Mouse (Mus musculus): ENCODE measurements around the gene Ppip5k1. TPM values are rescaled to one million over a fixed set of nuclear protein-coding genes. Genes with fewer than 3 reads are reported as not detected.

Gene Ppip5k1
- polyA plus RNA-seq, 1 experiment from 2014 or later = 13.0 TPM

DNA sequence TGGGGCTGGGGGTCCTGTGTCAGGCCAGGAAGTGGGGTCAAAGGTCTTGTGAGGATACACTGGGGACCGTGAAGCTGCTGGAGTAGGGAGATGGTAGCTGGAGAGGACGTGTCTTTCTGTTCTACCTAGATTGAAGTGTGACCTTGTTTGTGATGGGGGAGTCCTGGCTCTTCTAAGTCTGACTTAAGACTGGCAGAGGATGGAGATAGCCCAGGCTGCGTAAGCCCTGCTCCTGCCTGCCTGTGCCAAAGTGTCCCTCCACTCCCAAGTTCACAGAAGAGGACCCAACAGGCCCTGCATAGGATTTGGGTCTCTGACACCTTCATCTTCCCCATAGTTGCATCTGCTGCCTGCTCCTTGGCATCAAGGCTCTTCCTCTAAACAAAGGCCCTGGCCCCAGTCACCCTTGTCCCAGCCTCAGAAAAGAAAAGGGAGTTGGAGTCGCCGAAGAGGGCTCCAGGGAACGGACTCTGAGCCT is 58.4 kb downstream of the Ppip5k1 start:
- H3K27me3 ChIP-seq (replicated peaks) = no peaks in the 10 kb centered on the region
- peaks cover 46% of the 10 kb centered on the region for H3K4me1 ChIP-seq

GRCm38 (mm10) chr2:121295608-121296571 is 59.3 kb downstream of the Ppip5k1 start:
- peaks cover 46% of the 10 kb centered on the region for H3K4me1 ChIP-seq
- no peaks in the 10 kb centered on the region for H3K9me3 ChIP-seq
- ATAC-seq (ENCODE audit: low FRiP score, low read depth) = peak; percentile 46
- H3K27me3 ChIP-seq (replicated peaks) = no peaks in the 10 kb centered on the region
- H3K4me2 ChIP-seq (replicated peaks) = peak overlapping the region; percentile 88
- peak overlapping the region; percentile 54 for H3K4me3 ChIP-seq
- H3K27ac ChIP-seq = peak overlapping the region; percentile 63
- peaks cover 23% of the 10 kb centered on the region for H3K36me3 ChIP-seq
- peak overlapping the region; percentile 63 for H3K9ac ChIP-seq
- WGBS = 3% methylated on average over 15 of the region's 15 CpGs

More for the DNA sequence above, 58.4 kb downstream of the Ppip5k1 start:
- no peaks in the 10 kb centered on the region for H3K9me3 ChIP-seq
- H3K27ac ChIP-seq = peak overlapping the region; percentile 63; the same call in 1 of the 2 replicates
- H3K4me3 ChIP-seq = peak overlapping the region; percentile 54
- ATAC-seq (ENCODE audit: low FRiP score, low read depth) = no peak
- WGBS = 5% methylated on average over 6 of the region's 6 CpGs
- H3K4me2 ChIP-seq (replicated peaks) = peak overlapping the region; percentile 88
- H3K36me3 ChIP-seq = peaks cover 32% of the 10 kb centered on the region
- peak overlapping the region; percentile 63 for H3K9ac ChIP-seq

DNA sequence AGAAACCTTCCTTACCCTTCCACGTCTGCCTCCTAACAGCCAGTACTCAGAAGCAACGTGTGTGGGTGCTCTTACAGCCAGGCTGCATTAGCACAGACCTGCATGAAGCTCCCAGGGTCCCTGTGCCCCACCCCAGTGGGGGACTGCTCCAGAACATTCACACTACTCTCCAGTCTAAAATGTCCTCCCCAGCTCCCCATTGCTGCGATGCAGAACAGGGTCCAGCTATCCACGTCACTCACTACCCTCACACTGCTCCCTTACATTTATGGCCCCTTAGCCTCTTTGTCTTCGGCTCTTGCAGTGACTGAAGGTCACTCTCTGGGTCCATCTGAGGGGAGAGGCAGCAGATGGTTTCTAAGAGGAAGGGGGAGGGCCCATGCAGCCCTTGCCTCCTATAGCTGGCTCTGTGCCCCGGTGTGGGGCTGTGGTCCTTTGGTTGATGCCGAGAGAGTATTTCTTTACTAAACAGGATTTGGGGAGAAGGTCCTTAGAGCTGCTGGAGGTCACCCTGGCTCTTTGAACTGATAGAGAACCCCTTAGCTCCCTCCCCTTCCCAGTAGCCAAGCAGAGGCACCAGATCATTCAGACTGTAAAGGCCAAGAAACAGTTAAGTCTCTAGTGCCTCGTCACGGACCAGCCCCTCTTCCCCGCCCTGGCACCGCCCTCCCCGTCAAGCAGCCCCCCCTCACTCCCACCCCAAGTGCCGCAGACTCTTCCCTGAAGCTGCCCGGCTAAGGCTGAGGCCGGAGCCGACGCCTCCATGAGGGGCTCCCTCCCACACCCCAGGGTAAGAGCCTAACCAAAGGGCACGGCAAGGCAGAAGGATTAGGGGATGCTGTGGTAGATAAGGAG is 60.2 kb downstream of the Ppip5k1 start:
- 1% methylated on average over 18 of the region's 18 CpGs for WGBS
- peaks cover 14% of the 10 kb centered on the region for H3K36me3 ChIP-seq
- peak overlapping the region; percentile 65 for H3K27ac ChIP-seq
- peak; percentile 74 for ATAC-seq (ENCODE audit: low FRiP score, low read depth)
- H3K9ac ChIP-seq = peak overlapping the region; percentile 63
- H3K4me3 ChIP-seq = peak overlapping the region; percentile 54
- no peaks in the 10 kb centered on the region; the same call in 1 of the 2 replicates for H3K27me3 ChIP-seq (replicated peaks)
- H3K9me3 ChIP-seq = no peaks in the 10 kb centered on the region
- H3K4me1 ChIP-seq = peaks cover 53% of the 10 kb centered on the region
- peak overlapping the region; percentile 88 for H3K4me2 ChIP-seq (replicated peaks)

DNA sequence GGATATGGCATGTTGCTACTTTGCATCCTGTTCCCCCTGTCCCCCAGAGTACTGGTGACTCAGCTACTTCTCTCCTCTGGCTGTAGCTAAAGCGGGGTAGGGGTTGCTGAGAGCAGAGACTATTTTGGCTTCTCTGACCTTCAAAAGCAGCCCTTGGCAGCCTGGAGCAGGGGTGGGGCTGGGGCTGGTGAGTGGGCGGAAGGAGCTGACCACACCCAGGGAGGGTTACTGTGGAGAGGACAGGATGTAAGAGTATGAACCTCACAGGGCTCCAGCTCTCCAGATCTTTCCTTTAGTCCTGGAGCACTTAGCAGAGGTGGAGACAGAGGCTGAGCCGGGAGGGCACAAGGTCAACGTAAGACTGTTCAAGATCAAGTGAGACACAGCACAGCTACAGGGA is 61.0 kb downstream of the Ppip5k1 start:
- H3K4me3 ChIP-seq = peak overlapping the region; percentile 54; the same call in 1 of the 2 replicates
- H3K27ac ChIP-seq = peak overlapping the region; percentile 65; the same call in 1 of the 2 replicates
- 21% methylated on average over 4 of the region's 4 CpGs for WGBS
- no peak overlapping the region for H3K9ac ChIP-seq
- H3K4me2 ChIP-seq (replicated peaks) = peak overlapping the region; percentile 88
- peaks cover 57% of the 10 kb centered on the region for H3K4me1 ChIP-seq
- peaks cover 6% of the 10 kb centered on the region; the same call in 1 of the 2 replicates for H3K36me3 ChIP-seq
- no peaks in the 10 kb centered on the region; the same call in 1 of the 2 replicates for H3K27me3 ChIP-seq (replicated peaks)
- no peaks in the 10 kb centered on the region for H3K9me3 ChIP-seq
- ATAC-seq (ENCODE audit: low FRiP score, low read depth) = no peak

DNA sequence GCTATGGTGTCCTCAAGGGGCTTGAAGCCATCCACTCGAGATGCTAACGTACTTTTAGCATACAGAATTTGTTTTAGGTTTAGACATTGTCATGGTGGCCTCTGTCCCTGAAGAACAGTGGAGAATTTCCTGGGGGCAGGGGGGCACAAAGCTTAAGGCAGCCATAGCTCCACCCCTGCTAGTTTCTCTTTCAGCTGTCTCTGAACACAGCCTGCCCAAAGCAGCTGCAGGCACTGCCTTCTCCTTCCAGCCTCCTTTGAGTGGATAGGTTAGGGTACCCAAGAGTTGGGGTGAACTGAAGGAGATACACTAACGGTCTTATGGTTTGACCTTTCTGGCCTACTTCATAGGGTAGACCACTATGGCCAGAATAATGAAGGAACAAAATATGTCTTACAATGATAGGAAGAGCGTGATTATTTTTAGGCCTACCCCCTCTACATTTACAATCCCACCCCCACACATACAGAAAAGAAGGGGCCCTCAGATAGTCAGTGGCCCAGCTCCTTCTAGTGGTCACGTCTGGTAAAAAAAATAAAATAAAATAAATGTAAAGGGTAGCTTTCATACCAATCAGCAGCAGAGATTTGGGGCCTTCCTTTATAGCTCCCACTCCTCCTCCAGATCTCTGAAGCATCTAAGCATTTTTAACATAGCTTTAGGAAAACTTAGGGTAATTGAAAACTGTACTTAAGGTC is 62.7 kb downstream of the Ppip5k1 start:
- Histone ChIP-seq H3K36me3 (no peaks in the 10 kb centered on the region), H3K4me3 (no peak overlapping the region), H3K4me1 (peaks cover 61% of the 10 kb centered on the region), H3K9me3 (no peaks in the 10 kb centered on the region), H3K27me3 (replicated peaks) (no peaks in the 10 kb centered on the region; the same call in 1 of the 2 replicates), H3K27ac (no peak overlapping the region), H3K4me2 (replicated peaks) (no peak overlapping the region), H3K9ac (no peak overlapping the region)
- 73% methylated on average over 5 of the region's 5 CpGs for WGBS
- ATAC-seq (ENCODE audit: low FRiP score, low read depth) = no peak

GRCm38 (mm10) chr2:121289730-121290540 is 65.3 kb downstream of the Ppip5k1 start:
- H3K4me1 ChIP-seq = peaks cover 40% of the 10 kb centered on the region
- H3K9ac ChIP-seq = peak overlapping the region; percentile 58; the same call in 1 of the 2 replicates
- H3K27ac ChIP-seq = no peak overlapping the region
- no peaks in the 10 kb centered on the region; the same call in 1 of the 2 replicates for H3K27me3 ChIP-seq (replicated peaks)
- H3K36me3 ChIP-seq = no peaks in the 10 kb centered on the region
- H3K4me3 ChIP-seq = peak overlapping the region; percentile 58
- 3% methylated on average over 36 of the region's 36 CpGs for WGBS
- peak; percentile 45; the same call in 1 of the 2 replicates for ATAC-seq (ENCODE audit: low FRiP score, low read depth)
- H3K4me2 ChIP-seq (replicated peaks) = peak overlapping the region; percentile 86
- H3K9me3 ChIP-seq = no peaks in the 10 kb centered on the region

DNA sequence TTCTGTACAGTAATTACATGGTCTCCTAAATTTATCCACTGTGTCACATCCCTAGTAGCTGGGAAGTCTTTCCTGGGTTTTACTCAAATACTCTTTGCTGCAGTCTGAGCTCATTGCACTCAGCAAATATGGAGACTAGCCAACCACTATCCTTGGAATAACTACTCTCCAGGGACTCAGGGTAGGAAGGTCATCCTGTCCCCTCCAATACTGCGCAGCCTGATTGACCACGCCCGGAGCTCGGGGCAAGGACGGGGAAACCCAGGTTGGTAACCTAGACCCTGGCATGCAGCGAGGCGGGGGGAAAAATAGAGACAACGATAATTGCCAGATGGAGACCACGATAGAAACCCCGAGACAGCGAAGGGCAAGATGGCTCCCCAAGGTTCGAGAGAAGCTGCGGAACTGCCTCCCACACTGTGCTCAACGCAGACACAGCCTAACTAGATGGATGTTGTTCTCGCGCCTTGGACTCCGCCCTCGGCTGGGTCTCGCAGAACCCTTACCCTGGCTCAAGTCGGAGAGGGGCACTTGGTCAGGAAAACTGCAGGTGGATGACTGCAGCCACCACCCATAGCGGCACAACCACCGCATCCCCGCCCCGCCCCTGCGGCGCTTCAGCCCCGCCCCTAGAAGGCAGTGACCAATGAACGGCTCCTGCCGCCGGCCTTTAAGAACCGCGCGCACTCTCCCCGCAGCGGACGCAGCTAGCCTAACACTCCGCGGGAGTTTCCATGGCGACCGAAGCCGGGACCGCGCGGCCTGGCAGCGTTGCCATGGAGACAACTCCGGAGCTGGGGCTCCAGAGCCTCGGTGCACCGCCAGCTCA is 66.1 kb downstream of the Ppip5k1 start, which contains the start of gene Map1a:
Gene Map1a (plus strand): TSS at position 700 of the 829 bp plus-strand sequence.
- H3K4me3 ChIP-seq = peak within 1 kb of the TSS; percentile 58
- peak; percentile 97 for ATAC-seq (ENCODE audit: low FRiP score, low read depth)
- peaks cover 32% of the 10 kb centered on the region for H3K4me1 ChIP-seq
- H3K27me3 ChIP-seq (replicated peaks) = no peaks in the 10 kb centered on the region; the same call in 1 of the 2 replicates
- no peaks in the 10 kb centered on the region for H3K9me3 ChIP-seq
- no peaks in the 10 kb centered on the region for H3K36me3 ChIP-seq
- H3K9ac ChIP-seq = peak within 1 kb of the TSS; percentile 58
- H3K4me2 ChIP-seq (replicated peaks) = peak within 1 kb of the TSS; percentile 86
- WGBS = 1% methylated on average over 48 of the region's 48 CpGs
- H3K27ac ChIP-seq = 0 out of 2 replicates have a peak within 1 kb of the TSS, but pooled peaks have one; percentile 12

GRCm38 (mm10) chr2:121287850-121288249 is 67.3 kb downstream of the Ppip5k1 start:
- H3K4me1 ChIP-seq = peaks cover 27% of the 10 kb centered on the region
- no peaks in the 10 kb centered on the region for H3K9me3 ChIP-seq
- ATAC-seq (ENCODE audit: low FRiP score, low read depth) = no peak
- peak overlapping the region; percentile 12; the same call in 1 of the 2 replicates for H3K4me2 ChIP-seq (replicated peaks)
- no peak overlapping the region for H3K4me3 ChIP-seq
- H3K27ac ChIP-seq = no peak overlapping the region
- WGBS = 51% methylated on average over 2 of the region's 2 CpGs
- H3K27me3 ChIP-seq (replicated peaks) = no peaks in the 10 kb centered on the region; the same call in 1 of the 2 replicates
- H3K36me3 ChIP-seq = no peaks in the 10 kb centered on the region
- no peak overlapping the region for H3K9ac ChIP-seq

DNA sequence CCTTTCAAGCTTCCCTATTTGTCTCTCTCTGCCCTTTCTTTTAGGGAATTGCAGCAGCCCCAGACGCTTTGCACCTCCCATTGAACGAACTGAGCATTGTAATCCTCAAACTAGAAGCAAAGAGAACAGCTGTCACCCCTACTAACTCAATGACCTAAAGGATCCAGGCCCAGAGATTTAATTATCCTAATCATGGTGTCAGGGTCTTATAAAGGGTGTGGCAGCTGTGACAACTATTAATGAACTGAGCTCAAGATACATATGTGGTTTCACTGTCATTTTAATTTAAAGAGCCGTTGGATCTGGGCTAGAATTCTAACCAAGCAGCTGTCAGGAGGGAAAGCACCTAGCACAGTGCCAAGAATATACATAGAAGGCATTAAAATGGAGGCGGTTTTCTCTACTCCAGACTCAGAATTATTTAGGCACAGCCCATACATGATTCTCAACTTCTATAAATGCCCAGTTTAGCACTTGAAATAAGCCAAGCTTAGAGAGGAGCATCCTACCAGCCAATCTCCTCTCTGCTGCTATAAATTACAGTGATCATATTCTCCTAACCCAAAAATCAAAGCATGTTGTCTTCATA is 83.2 kb downstream of the Ppip5k1 start:
- H3K9ac ChIP-seq = peak overlapping the region; percentile 36; the same call in 1 of the 2 replicates
- H3K4me3 ChIP-seq = peak overlapping the region; percentile 94
- peak overlapping the region; percentile 51 for H3K27ac ChIP-seq
- no peaks in the 10 kb centered on the region for H3K27me3 ChIP-seq (replicated peaks)
- peak overlapping the region; percentile 64 for H3K4me2 ChIP-seq (replicated peaks)
- WGBS = 15% methylated on average over 4 of the region's 4 CpGs
- peaks cover 30% of the 10 kb centered on the region for H3K4me1 ChIP-seq
- H3K9me3 ChIP-seq = no peaks in the 10 kb centered on the region
- ATAC-seq (ENCODE audit: low FRiP score, low read depth) = peak; percentile 27
- H3K36me3 ChIP-seq = peaks cover 20% of the 10 kb centered on the region

All from neural tube, embryonic 12.5 days (tissue).